In the genomic region with DNA sequence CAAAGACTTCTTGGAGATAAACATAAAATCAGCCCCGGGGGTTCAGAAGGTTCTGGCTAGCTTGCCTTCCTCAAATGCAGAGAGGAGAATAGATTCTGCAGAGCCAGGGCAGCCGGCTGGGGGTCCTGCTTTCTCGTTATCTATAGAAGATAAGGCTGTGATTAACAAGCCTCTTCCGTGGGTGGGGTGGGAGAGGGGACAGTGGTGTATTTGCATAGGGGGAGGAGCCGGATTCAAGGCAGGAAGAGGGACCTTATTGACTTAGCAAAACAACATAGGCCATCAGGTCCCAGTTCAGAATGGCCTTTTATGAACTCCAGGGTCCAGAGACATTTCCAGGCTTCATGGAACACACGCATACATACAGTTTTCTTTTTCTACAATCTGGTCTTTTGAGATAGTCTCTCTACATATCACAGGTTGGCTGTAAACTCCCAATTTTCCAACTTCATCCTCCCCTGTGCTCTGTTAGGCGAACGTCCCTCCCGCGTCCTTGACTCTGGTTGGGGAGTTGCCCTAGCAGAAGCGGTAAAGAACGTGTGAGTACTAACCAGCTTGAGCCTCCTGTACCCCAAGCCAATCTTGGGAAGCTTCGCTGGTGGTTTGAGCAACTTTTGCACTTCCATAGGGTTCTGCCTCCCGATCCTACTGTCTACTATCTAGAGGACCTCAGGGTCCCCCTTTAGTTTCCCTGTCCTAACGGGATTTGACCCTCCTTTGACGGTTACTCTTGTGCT, we compare ENCODE assay signal across 8 mouse cellular contexts. TPM values are rescaled to one million over a fixed set of nuclear protein-coding genes. Genes with fewer than 3 reads are reported as not detected.
DNase-seq lines count a peak whose midpoint lies in the region; ATAC-seq and TF ChIP-seq lines count a peak whose summit lies in the region.

No protein-coding gene starts in this region.

- H3K9me3 ChIP-seq in forebrain, embryonic 15.5 days: no peaks in the 10 kb centered on the region
- no peaks in the 10 kb centered on the region for H3K9me3 ChIP-seq in limb, embryonic 12.5 days
- H3K9me3 ChIP-seq in midbrain, embryonic 13.5 days: no peaks in the 10 kb centered on the region

- peak overlapping the region; percentile 79 for H3K4me3 ChIP-seq in spleen, adult 2 months (ENCODE audit: extremely low read depth, insufficient read depth, insufficient read length)
- H3K4me3 ChIP-seq in forebrain, embryonic 15.5 days: peak overlapping the region; percentile 41
- H3K4me3 ChIP-seq in limb, embryonic 12.5 days (replicated peaks): peak overlapping the region; percentile 56
- peak overlapping the region; percentile 42 for H3K4me3 ChIP-seq in midbrain, embryonic 13.5 days (replicated peaks)

- no peaks in the 10 kb centered on the region for H3K27me3 ChIP-seq in spleen, adult 2 months (ENCODE audit: control insufficient read depth, insufficient read depth, low read length)
- peaks cover 49% of the 10 kb centered on the region for H3K27me3 ChIP-seq in forebrain, embryonic 15.5 days
- peaks cover 74% of the 10 kb centered on the region for H3K27me3 ChIP-seq in limb, embryonic 12.5 days
- H3K27me3 ChIP-seq in midbrain, embryonic 13.5 days: peaks cover 69% of the 10 kb centered on the region

- ATAC-seq in forebrain, embryonic 15.5 days (replicated peaks): no peak
- no peak for ATAC-seq in limb, embryonic 12.5 days (ENCODE audit: insufficient number of reproducible peaks, insufficient read depth, low FRiP score, low TSS enrichment, low read depth)
- peak; percentile 9; the same call in 1 of the 2 replicates for ATAC-seq in midbrain, embryonic 13.5 days
- no peak for ATAC-seq in megakaryocyte-erythroid progenitor cell, adult 5-6 weeks (replicated peaks; ENCODE audit: low FRiP score, low TSS enrichment, poor library complexity, severe bottlenecking)

- WGBS in spleen, adult 2 months: under 1% methylated on average over 16 of the region's 16 CpGs
- 10% methylated on average over 16 of the region's 16 CpGs for WGBS in forebrain, embryonic 15.5 days
- WGBS in limb, embryonic 12.5 days: 7% methylated on average over 16 of the region's 16 CpGs
- 9% methylated on average over 16 of the region's 16 CpGs for WGBS in midbrain, embryonic 13.5 days

- peak; percentile 44 to 56 for DNase-seq in spleen, adult 2 months (ENCODE audit: low read depth in 1 of 2, low spot score in 2 of 2)
- no peak for DNase-seq in spleen, postnatal 4 days (ENCODE audit: low spot score in 2 of 2)
- DNase-seq in cerebellum, adult 9-10 months: no peak
- no peak for DNase-seq in layer of hippocampus, postnatal 36 days

- TF ChIP-seq CTCF in spleen, adult 2 months (IDR thresholded peaks at IDR 0.05; ENCODE audit: extremely low read depth, insufficient read depth, insufficient read length, insufficient replicate concordance): no peak

- peak; percentile 75 for TF ChIP-seq POLR2A in spleen, adult 2 months (IDR thresholded peaks at IDR 0.05; ENCODE audit: low read depth, low read length)

- no peak overlapping the region; the same call in 1 of the 2 replicates for H3K9ac ChIP-seq in forebrain, embryonic 15.5 days (replicated peaks)
- peak overlapping the region; percentile 56 for H3K9ac ChIP-seq in limb, embryonic 12.5 days (replicated peaks)
- H3K9ac ChIP-seq in midbrain, embryonic 13.5 days (replicated peaks): peak overlapping the region; percentile 59

- peak overlapping the region; percentile 54 for H3K4me2 ChIP-seq in forebrain, embryonic 15.5 days (replicated peaks)
- peak overlapping the region; percentile 81 for H3K4me2 ChIP-seq in limb, embryonic 12.5 days
- peak overlapping the region; percentile 64 for H3K4me2 ChIP-seq in midbrain, embryonic 13.5 days (replicated peaks)

- H3K4me1 ChIP-seq in spleen, adult 2 months (ENCODE audit: control insufficient read depth, insufficient read depth, insufficient read length): peaks cover 15% of the 10 kb centered on the region
- peaks cover 9% of the 10 kb centered on the region for H3K4me1 ChIP-seq in forebrain, embryonic 15.5 days
- H3K4me1 ChIP-seq in limb, embryonic 12.5 days (replicated peaks): peaks cover 20% of the 10 kb centered on the region; the same call in 1 of the 2 replicates
- peaks cover 15% of the 10 kb centered on the region for H3K4me1 ChIP-seq in midbrain, embryonic 13.5 days (replicated peaks)

- peaks cover 20% of the 10 kb centered on the region; the same call in 1 of the 2 replicates for H3K36me3 ChIP-seq in spleen, adult 2 months (ENCODE audit: control insufficient read depth, insufficient read depth, low read length)
- H3K36me3 ChIP-seq in forebrain, embryonic 15.5 days: no peaks in the 10 kb centered on the region
- no peaks in the 10 kb centered on the region for H3K36me3 ChIP-seq in limb, embryonic 12.5 days
- H3K36me3 ChIP-seq in midbrain, embryonic 13.5 days: no peaks in the 10 kb centered on the region

- peak overlapping the region; percentile 95 for H3K27ac ChIP-seq in spleen, adult 2 months (ENCODE audit: insufficient read depth, low read length)
- no peak overlapping the region for H3K27ac ChIP-seq in forebrain, embryonic 15.5 days (replicated peaks)
- H3K27ac ChIP-seq in limb, embryonic 12.5 days: no peak overlapping the region
- H3K27ac ChIP-seq in midbrain, embryonic 13.5 days: no peak overlapping the region

RNA-seq across cellular contexts. Expression of a gene that starts 0.7 kb away (rescaled TPM):
- 26.9 and 45.0 TPM in 2 replicates for polyA plus RNA-seq in spleen, adult 2 months (2012; rRNA removed)
- polyA plus RNA-seq in forebrain, embryonic 15.5 days (2015; fragmentation: Nextera tagmentation; extraction: Ambion mirVana): 0.48 and 1.2 TPM in 2 replicates
- 0.43 and 1.3 TPM in 2 replicates for polyA plus RNA-seq in limb, embryonic 12.5 days (2016; fragmentation: Nextera tagmentation; extraction: Ambion mirVana)
- 0.40 and 0.57 TPM in 2 replicates for polyA plus RNA-seq in midbrain, embryonic 13.5 days (2015; fragmentation: Nextera tagmentation; extraction: Ambion mirVana)
- 8.5 and 13.1 TPM in 2 replicates for total RNA-seq in megakaryocyte-erythroid progenitor cell, adult 5-6 weeks (2014; fragmentation: Nextera tagmentation)
- 7.3 and 8.1 TPM in 2 replicates for total RNA-seq in megakaryocyte-erythroid progenitor cell, adult 5-6 weeks (2017)
- 1 to 10 TPM in 1 of 2 experiments, under 1 TPM in 1; 0.88 to 1.1 TPM for total RNA-seq in layer of hippocampus, postnatal 36 days (2021)

RNA-seq across cellular contexts. Expression of a gene that starts 46.2 kb away (rescaled TPM):
- polyA plus RNA-seq in spleen, adult 2 months (2012; rRNA removed): 19.7 and 22.6 TPM in 2 replicates
- 78.5 and 84.2 TPM in 2 replicates for polyA plus RNA-seq in forebrain, embryonic 15.5 days (2015; fragmentation: Nextera tagmentation; extraction: Ambion mirVana)
- polyA plus RNA-seq in limb, embryonic 12.5 days (2016; fragmentation: Nextera tagmentation; extraction: Ambion mirVana): 91.0 and 91.7 TPM in 2 replicates
- polyA plus RNA-seq in midbrain, embryonic 13.5 days (2015; fragmentation: Nextera tagmentation; extraction: Ambion mirVana): 63.2 and 63.9 TPM in 2 replicates
- total RNA-seq in megakaryocyte-erythroid progenitor cell, adult 5-6 weeks (2014; fragmentation: Nextera tagmentation): 58.0 and 77.3 TPM in 2 replicates
- total RNA-seq in megakaryocyte-erythroid progenitor cell, adult 5-6 weeks (2017): 57.8 and 68.7 TPM in 2 replicates
- 10 to 100 TPM; 16.1 to 19.0 TPM for total RNA-seq in layer of hippocampus, postnatal 36 days (2021)

Comparison
In these comparisons a context has a peak if more than half of its experiments do, and no peak if none do; other contexts are left out.
1. DNase-seq: peak in spleen, adult 2 months (2 of 2); none in spleen, postnatal 4 days (0 of 2), cerebellum, adult 9-10 months (single experiment) and layer of hippocampus, postnatal 36 days (0 of 2).
2. RNA of a gene that starts 0.7 kb away (polyA plus RNA-seq): 26.9 to 45.0 TPM in spleen, adult 2 months; 0.40 to 0.57 TPM in midbrain, embryonic 13.5 days, 0.48 to 1.2 TPM in forebrain, embryonic 15.5 days and 0.43 to 1.3 TPM in limb, embryonic 12.5 days; every median in the first group is over 10 times any median in the second.
3. Peak in every context shown above with its lines, with median percentiles within 50 percentile points of each other: H3K4me3 ChIP-seq and H3K4me2 ChIP-seq.